Mouse (Mus musculus): ENCODE measurements at regions not wholly inside any gene's neighbourhood (a gene's known extent, or its start where the extent isn't known, plus 50 kb on each side); places are given as distances from the start of the nearest gene placed in this dataset.

DNA sequence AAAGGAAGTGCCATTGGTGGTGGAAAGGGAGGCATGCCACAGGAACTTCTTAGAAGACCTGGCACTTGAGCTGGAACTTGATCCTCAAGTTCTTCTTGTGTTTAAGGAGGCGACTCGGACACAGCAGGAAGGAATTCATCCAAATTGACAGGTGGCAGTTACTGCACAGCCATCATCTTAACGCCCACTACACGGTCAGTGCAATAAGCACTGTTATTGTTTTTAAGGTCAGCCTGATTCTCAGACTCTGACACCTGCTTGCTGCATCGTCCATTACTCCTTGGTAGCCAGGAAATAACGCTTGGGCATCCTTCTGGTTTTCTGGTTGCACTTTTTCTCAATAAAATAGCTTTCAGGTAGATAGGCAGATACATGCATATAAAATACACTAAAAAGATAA is 118.6 kb upstream of the Cdyl start:
- TF ChIP-seq USF1 (IDR thresholded peaks at IDR 0.05; ENCODE audit: low read depth, low read length) (no peak), E2F4 (IDR thresholded peaks at IDR 0.05; ENCODE audit: insufficient replicate concordance, low read depth, low read length) (no peak), JUND (conservative IDR thresholded peaks at IDR 0.05; ENCODE audit: low read depth, low read length) (no peak)

Data from CH12.LX (cell line).